Mouse (Mus musculus) forebrain, embryonic 10.5 days (tissue): ENCODE measurements around the gene Tac4. TPM values are rescaled to one million over a fixed set of nuclear protein-coding genes. Genes with fewer than 3 reads are reported as not detected.

ENCODE experiments used
- DNase-seq: peaks from one replicate; pipeline ENCODE4 v3.0.0-alpha.2; 2017; ENCODE audit warnings: low spot score; ENCODE audit errors: extremely low spot score
- H3K27ac ChIP-seq: fragments of 300-500 bp; sonication (generic); 2 replicates; pipeline ENCODE4 v1.5.1; 2016; ENCODE audit warnings: mild to moderate bottlenecking
- H3K27me3 ChIP-seq: fragments of 300-500 bp; sonication (generic); 2 replicates; pipeline ENCODE4 v1.6.1; 2016; ENCODE audit warnings: mild to moderate bottlenecking; ENCODE audit not compliant: poor library complexity, severe bottlenecking
- H3K36me3 ChIP-seq: fragments of 300-500 bp; sonication (generic); replicated peaks from 2 replicates; pipeline ENCODE4 v1.6.1; 2016; ENCODE audit warnings: mild to moderate bottlenecking, moderate library complexity
- H3K4me1 ChIP-seq: fragments of 300-500 bp; sonication (generic); 2 replicates; pipeline ENCODE4 v1.6.1; 2016
- H3K4me3 ChIP-seq: fragments of 300-500 bp; sonication (generic); 2 replicates; pipeline ENCODE4 v1.5.1; 2016; ENCODE audit warnings: mild to moderate bottlenecking, moderate library complexity
- H3K9me3 ChIP-seq: fragments of 300-500 bp; sonication (generic); 2 replicates; pipeline ENCODE4 v1.6.1; 2016; ENCODE audit warnings: mild to moderate bottlenecking, moderate library complexity
- WGBS: fragments of 180-500 bp; shearing (Covaris S2); methylation state at CpG from one replicate; pipeline ENCODE4 v1.1.7; 2016; 5-methylcytosine and 5-hydroxymethylcytosine counted together
- polyA plus RNA-seq: library from polyadenylated mRNA; unstranded; fragments of >200 nt; fragmentation: Nextera tagmentation; extraction: Ambion mirVana; gene quantifications from 2 replicates; pipeline ENCODE4 v1.2.1, GENCODE M21; 2016

The Tac4 gene
- not detected in 2 replicates for polyA plus RNA-seq

DNA sequence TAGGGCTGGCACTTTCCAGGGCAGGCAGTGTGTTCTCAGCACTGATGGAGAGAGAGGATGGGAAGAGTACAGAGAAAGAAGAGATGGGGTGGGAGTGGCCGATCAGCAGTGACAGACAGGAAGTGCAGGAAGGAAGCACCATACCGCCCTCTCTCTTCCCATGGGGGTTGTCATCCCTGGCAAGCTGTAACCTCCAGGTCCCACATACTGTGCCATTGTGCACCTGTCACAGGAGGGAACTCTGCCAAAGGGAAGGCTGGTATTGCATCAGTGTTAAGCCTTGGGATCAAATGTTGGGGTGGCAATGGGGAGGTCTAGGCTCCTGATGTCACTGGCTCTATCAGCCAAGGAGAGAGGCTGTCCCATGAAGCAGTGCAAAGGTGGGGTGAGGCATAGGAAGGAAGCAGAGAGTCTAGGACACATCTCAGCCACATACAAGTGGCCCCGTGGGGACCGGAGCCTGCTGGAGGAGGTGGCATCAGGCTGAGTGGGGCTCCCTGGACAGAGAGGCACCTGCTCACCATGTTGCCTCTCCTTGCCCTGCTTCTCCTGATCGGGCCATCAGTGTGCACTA lies at the start of gene Tac4:
TSS of gene Tac4 (plus strand) at position 352 of the 574 bp plus-strand sequence.
- 77% methylated on average over 5 of the region's 5 CpGs for WGBS
- no peak for DNase-seq

DNA sequence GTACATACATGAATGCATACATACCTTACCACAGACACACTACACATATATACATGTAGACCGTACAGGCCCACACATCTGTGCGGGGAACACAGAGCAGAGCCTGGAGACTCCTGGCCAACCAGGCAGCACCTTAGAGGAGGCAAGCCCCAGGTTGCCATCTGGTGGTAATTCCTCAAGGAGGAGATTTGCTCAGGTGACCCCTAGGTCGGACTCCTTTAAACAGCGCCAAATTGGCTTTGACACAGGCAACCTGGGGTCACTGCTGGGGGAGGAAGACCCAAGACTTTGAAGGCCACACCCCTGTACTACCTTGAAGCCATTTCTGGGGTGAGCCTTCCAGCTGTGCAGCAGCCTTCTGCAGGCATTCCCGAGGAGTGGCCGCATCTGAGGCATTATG lies 47.7 kb upstream of the Tac4 start:
- 22% methylated on average over 6 of the region's 6 CpGs for WGBS
- H3K4me3 ChIP-seq: no peak overlapping the region
- no peaks in the 10 kb centered on the region for H3K9me3 ChIP-seq
- peaks cover 73% of the 10 kb centered on the region for H3K27me3 ChIP-seq
- no peak for DNase-seq
- H3K36me3 ChIP-seq: no peaks in the 10 kb centered on the region
- peaks cover 33% of the 10 kb centered on the region for H3K4me1 ChIP-seq
- no peak overlapping the region for H3K27ac ChIP-seq

More for the DNA sequence above, at the start of gene Tac4:
- Histone ChIP-seq H3K27me3 (peaks cover 30% of the 10 kb centered on the region), H3K9me3 (no peaks in the 10 kb centered on the region), H3K27ac (no peak within 1 kb of the TSS), H3K4me3 (no peak within 1 kb of the TSS), H3K36me3 (0 out of 2 replicates have a peak, but pooled peaks cover 6% of the 10 kb centered on the region), H3K4me1 (peaks cover 49% of the 10 kb centered on the region)

DNA sequence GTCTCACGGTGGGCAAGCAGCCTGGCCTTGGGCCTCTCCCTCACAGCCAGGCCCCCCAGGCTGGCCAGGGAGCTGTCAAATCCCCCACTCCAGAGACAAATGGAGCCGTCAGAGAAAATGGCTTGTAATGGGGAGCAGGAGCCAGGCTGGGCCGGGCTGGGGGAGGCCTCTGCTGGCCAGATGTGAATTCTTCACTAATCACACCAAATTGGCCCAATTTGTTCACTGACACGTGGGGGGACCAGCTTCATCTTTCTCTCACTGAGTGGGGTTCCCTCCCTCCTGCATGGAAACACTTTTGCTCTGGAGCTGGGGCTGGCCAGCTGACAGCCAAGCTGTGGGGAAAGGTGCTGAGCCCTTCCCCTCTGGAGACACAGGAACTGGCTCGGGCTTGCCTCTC lies 47.0 kb upstream of the Tac4 start:
- peaks cover 73% of the 10 kb centered on the region for H3K27me3 ChIP-seq
- no peaks in the 10 kb centered on the region for H3K9me3 ChIP-seq
- peaks cover 36% of the 10 kb centered on the region for H3K4me1 ChIP-seq
- H3K27ac ChIP-seq: 0 out of 2 replicates have a peak overlapping the region, but pooled peaks have one; percentile 51
- WGBS: 16% methylated on average over 5 of the region's 5 CpGs
- DNase-seq: no peak
- H3K4me3 ChIP-seq: no peak overlapping the region
- H3K36me3 ChIP-seq: no peaks in the 10 kb centered on the region

DNA sequence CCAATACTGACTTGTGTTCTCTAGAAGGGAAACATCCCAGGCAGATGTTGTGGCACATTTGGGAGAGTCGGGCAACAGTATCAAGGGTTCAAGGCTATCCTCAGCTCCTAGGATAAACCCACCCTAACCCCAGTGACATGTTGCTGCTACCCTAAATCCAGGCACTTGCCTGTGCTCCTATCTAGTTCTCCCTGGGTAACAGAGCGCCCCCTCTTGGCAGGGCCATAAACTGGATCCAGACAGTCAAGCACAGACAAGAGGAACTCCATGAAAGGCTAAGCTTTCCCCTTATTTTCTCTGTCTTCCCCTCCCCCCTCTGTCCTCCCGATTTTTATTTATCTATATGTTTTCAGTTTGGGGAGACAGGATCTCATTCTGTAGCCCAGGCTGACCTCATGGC lies 45.1 kb upstream of the Tac4 start:
- DNase-seq: no peak
- Histone ChIP-seq H3K9me3 (no peaks in the 10 kb centered on the region), H3K36me3 (no peaks in the 10 kb centered on the region), H3K4me3 (no peak overlapping the region), H3K4me1 (peaks cover 22% of the 10 kb centered on the region), H3K27ac (no peak overlapping the region), H3K27me3 (peaks cover 76% of the 10 kb centered on the region)
- WGBS: 84% methylated on average over 3 of the region's 3 CpGs

DNA sequence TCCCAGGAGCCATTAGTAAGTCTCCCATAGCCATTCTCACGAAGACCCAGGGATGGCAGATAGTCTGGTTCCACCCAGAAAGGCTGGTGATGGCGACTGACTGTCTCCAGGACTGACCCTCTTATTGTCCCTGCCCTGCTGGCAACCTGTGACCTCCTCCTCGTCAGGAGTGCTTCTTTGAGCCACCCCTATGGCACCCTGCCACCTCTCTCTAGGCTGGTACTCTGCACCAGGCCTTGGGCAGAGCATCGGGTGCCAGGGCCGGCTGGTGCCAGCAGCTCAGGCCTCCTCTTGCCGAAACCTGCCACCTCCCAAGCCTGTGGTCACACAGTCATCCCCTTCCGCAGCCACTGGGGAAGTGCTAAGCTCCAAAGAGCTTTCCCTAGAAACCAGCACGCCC lies 42.2 kb upstream of the Tac4 start:
- H3K27ac ChIP-seq: no peak overlapping the region
- peaks cover 79% of the 10 kb centered on the region for H3K27me3 ChIP-seq
- no peaks in the 10 kb centered on the region for H3K36me3 ChIP-seq
- H3K9me3 ChIP-seq: no peaks in the 10 kb centered on the region
- no peak for DNase-seq
- 67% methylated on average over 8 of the region's 8 CpGs for WGBS
- no peak overlapping the region for H3K4me3 ChIP-seq
- peaks cover 27% of the 10 kb centered on the region for H3K4me1 ChIP-seq

DNA sequence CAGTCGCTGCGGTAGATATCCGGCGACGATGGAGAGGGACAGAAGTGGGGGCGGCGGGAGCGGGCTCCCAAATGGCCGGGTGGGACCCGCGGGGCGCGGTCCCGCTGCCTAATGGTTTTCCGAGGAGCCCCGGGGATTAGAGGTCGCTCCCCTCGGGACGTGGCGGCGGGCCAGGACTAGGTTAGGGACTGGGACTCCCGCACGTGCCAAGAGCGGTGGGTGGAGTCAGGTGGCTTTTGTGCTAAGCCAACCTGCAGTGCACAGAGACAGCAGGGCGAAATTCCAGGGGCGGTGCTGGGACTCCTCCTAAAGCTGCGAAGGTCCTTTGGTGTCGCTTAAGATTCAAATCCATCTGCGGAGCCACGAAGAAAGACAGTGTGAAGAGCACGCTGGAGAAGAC lies 37.9 kb upstream of the Tac4 start:
- no peak for DNase-seq
- peaks cover 73% of the 10 kb centered on the region for H3K27me3 ChIP-seq
- no peaks in the 10 kb centered on the region for H3K36me3 ChIP-seq
- under 1% methylated on average over 31 of the region's 31 CpGs for WGBS
- peaks cover 41% of the 10 kb centered on the region for H3K4me1 ChIP-seq
- H3K9me3 ChIP-seq: no peaks in the 10 kb centered on the region
- H3K4me3 ChIP-seq: peak overlapping the region; percentile 52
- H3K27ac ChIP-seq: peak overlapping the region; percentile 66

DNA sequence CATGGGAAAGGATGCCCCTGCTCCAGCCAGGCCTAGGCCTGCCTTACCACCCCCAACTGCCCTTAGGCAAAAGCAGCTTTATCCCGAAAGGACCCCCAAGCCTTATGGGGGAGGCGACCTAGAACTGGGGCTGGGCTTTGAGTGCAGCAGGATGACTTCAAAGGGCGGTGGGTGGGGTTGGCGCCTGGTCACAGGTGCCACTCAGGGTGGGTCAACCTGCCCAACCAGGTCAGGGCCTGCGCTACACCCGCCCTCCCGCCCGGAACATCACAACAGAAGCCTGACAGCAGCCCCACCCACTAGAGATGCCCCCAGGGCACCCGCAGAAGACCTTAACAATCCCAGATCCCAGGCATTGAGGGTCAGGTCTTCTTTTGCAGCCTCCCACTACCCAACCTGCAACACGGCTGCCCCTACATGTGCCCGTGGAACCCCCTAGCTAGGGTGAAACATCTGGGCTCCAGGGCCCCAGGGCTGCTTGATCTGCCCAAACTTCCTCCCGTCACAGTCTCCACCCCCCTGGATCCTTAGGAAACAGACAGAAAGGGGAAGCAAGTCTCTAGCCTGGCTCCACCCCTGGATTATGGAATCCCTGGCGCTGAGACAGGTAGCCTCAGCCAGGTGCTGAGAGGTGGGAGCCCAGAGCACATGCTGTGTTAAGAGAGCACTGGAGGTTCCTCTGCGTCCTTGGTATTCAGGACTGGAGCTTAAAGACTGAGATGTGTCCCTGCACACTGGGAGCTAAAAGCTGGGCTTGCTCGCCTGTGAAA lies 37.0 kb upstream of the Tac4 start:
- H3K4me3 ChIP-seq: peak overlapping the region; percentile 52
- H3K9me3 ChIP-seq: no peaks in the 10 kb centered on the region
- peaks cover 44% of the 10 kb centered on the region for H3K4me1 ChIP-seq
- WGBS: 9% methylated on average over 15 of the region's 15 CpGs
- peak overlapping the region; percentile 17; the same call in 1 of the 2 replicates for H3K27ac ChIP-seq
- H3K27me3 ChIP-seq: peaks cover 66% of the 10 kb centered on the region
- no peak for DNase-seq
- no peaks in the 10 kb centered on the region for H3K36me3 ChIP-seq

DNA sequence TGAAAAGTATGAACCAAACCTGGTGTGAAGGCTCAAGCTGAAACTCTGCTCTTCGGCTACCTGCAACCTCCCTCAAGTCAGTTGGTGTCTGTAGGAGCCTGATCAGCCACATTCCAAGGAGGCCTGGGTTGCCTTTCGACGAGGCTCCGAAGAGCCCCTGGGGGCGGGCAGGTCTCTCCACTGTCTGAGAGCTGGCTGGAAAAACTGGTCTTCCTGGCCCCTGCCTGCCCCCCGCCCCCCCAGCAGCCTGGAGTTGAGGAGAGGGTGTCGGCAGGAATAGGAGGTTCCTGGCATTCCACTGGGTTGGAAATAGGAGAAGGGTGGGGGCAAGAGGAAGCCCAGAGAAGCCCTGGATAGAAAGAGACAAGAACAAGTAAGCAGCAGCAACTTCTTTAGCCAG lies 35.9 kb upstream of the Tac4 start:
- Histone ChIP-seq H3K27ac (no peak overlapping the region), H3K9me3 (no peaks in the 10 kb centered on the region), H3K27me3 (peaks cover 66% of the 10 kb centered on the region), H3K36me3 (no peaks in the 10 kb centered on the region), H3K4me1 (peaks cover 43% of the 10 kb centered on the region), H3K4me3 (no peak overlapping the region)
- WGBS: 24% methylated on average over 7 of the region's 7 CpGs
- no peak for DNase-seq

DNA sequence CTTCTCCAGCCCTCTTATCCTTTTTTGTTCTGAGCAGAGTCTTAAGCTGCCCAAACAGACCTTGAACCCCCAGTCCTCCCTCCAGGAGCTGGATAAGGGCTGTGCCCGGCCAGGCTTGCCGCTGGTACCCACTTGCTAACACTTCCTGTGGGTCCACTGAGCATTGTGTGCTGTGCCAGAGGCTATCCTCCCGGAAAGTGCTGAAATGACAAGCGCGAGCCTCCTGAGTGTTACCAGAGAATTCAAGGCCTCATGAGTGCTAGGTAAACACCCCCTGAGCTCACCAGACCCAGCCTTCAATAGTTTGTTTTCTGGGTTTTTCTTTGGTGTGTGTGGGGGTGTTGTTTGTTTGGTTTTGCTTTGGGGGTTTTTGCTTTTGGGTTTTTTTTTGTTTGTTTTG lies 33.9 kb upstream of the Tac4 start:
- peaks cover 65% of the 10 kb centered on the region for H3K27me3 ChIP-seq
- no peak for DNase-seq
- H3K9me3 ChIP-seq: no peaks in the 10 kb centered on the region
- H3K27ac ChIP-seq: no peak overlapping the region
- peaks cover 54% of the 10 kb centered on the region for H3K4me1 ChIP-seq
- H3K4me3 ChIP-seq: no peak overlapping the region
- no peaks in the 10 kb centered on the region for H3K36me3 ChIP-seq
- WGBS: 57% methylated on average over 5 of the region's 5 CpGs

DNA sequence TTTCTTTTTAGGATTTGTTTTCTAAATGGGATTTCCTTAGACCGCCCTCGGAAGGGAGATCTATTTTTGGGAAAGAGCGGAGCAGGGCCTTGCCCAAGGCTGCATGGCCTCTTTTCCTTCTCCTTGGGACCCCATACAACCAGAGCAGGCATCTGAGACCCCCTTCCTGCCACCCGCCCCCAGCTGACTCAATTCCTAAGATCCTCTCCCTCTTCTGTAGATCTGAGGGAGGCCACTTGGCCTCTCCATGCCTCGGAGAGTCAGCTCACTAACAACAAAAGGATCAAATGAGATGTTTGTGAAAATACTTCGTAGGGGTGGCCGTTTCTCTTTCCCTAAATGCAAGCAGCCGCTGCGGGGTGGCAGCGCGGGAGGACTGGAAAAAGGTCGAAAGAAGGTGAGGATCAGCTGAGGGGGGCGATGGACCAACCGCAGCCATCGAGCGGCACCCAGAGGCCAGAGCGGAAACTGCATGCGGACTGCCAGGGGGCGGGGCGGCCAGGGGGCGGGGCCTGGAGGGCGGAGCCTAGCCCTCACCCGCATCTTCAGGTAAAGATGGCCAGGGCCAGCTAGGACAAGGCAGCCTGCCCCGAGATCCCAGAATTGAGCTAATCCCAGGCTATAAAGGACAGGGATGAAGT lies 29.5 kb upstream of the Tac4 start:
- Histone ChIP-seq H3K27me3 (peaks cover 42% of the 10 kb centered on the region), H3K27ac (peak overlapping the region; percentile 40), H3K4me1 (peaks cover 41% of the 10 kb centered on the region), H3K9me3 (no peaks in the 10 kb centered on the region), H3K4me3 (peak overlapping the region; percentile 31), H3K36me3 (no peaks in the 10 kb centered on the region)
- 6% methylated on average over 24 of the region's 24 CpGs for WGBS
- peak; percentile 81 for DNase-seq

DNA sequence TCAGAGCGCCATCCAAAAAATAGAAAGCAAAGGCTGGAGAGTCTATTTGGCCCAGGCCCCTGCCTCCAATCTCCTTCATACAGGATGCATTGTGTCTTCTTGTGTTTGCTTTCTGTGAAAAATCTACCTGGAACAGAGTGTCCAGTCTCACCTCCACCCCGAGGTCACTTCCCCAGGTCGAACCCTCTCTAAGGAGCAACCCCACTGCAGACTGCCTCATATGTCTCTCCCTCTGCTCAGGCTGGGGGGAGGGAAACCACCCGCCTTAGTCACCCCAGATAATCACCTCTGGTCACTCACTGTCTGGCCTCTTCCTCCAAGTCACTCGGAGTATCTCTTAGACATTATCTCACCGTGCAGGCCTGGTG lies 29.0 kb upstream of the Tac4 start:
- no peak for DNase-seq
- H3K4me1 ChIP-seq: peaks cover 46% of the 10 kb centered on the region
- H3K4me3 ChIP-seq: peak overlapping the region; percentile 31; the same call in 1 of the 2 replicates
- H3K27ac ChIP-seq: no peak overlapping the region
- peaks cover 46% of the 10 kb centered on the region for H3K27me3 ChIP-seq
- H3K9me3 ChIP-seq: no peaks in the 10 kb centered on the region
- H3K36me3 ChIP-seq: no peaks in the 10 kb centered on the region
- WGBS: 44% methylated on average over 6 of the region's 6 CpGs

DNA sequence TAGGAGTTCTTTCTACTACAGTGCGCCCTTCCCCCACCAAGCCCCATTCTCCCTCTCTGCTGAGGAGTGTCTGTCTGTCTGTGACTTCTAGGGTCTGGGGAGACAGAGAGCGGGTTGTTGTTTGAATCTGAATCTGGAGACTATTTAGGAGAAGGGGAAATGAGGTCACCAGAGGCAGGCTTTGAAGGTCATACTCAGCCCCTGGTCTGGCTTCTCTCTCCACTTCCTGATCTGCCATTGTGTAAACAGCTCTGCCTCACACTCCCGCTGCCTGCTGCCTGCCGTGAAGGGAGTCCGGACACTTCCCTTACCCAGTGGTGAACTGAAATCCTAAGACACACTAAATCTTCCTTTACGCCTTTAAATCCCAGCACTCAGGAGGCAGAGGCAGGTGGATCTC lies 22.9 kb upstream of the Tac4 start:
- Histone ChIP-seq H3K4me1 (peaks cover 53% of the 10 kb centered on the region), H3K9me3 (no peaks in the 10 kb centered on the region), H3K4me3 (no peak overlapping the region), H3K36me3 (no peaks in the 10 kb centered on the region), H3K27me3 (peaks cover 22% of the 10 kb centered on the region), H3K27ac (peak overlapping the region; percentile 66)
- DNase-seq: no peak
- 70% methylated on average over 6 of the region's 6 CpGs for WGBS

DNA sequence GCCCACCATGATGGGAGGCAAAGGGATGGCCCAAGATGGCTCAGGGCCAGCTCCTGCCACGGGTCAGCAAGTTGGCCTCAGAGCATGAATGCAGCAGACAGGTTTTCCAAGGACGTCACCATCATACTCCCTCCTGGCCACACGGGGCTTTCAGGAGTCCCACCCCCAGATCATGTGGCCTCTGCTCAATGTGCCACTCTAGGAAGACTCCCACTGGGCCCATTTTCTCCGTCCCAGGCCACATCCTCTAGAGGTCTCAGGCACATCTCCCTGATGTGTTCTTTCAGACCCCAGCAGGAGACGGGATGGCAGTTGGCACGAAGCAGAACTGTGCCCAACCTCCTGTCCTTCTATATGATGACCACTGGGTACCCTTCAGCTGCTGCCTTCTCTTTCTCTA lies 18.7 kb upstream of the Tac4 start:
- Histone ChIP-seq H3K9me3 (no peaks in the 10 kb centered on the region), H3K4me3 (no peak overlapping the region), H3K36me3 (no peaks in the 10 kb centered on the region), H3K4me1 (peaks cover 39% of the 10 kb centered on the region), H3K27me3 (peaks cover under 1% of the 10 kb centered on the region), H3K27ac (0 out of 2 replicates have a peak overlapping the region, but pooled peaks have one; percentile 48)
- DNase-seq: no peak
- WGBS: 66% methylated on average over 6 of the region's 6 CpGs
